Mouse (Mus musculus): ENCODE measurements around the gene 1110032F04Rik. TPM values are rescaled to one million over a fixed set of nuclear protein-coding genes. Genes with fewer than 3 reads are reported as not detected.

The 1110032F04Rik gene
- 0.85 and 0.88 TPM in 2 replicates for polyA plus RNA-seq (2015; fragmentation: Nextera tagmentation; extraction: Ambion mirVana)

DNA sequence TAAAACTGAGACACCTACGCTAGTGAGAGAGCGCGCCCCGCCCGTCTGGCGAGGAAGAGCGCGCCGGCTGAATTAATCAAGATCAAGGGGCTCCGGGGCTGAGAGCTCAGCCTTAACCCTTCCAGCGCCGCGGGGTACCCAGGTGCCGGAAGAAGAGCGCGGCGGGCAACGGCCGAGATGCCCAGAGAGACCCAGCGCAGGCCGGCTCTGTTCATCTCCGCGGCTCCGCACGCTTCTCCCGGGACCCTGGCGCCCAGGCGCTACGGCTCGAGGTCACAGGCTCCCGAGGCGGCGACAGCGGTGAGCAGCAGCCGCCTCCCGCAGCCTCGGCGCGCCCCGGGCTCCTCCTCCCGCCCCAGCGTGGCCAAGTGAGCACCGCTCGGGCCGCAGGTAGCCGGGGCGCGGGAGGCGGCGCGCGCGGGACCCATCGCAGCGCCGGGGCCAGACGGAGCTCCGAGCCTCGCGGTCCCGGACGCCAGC, at the start of gene 1110032F04Rik:
Gene 1110032F04Rik (plus strand): TSS at position 376 of the 480 bp plus-strand sequence.
- H3K27ac ChIP-seq: no peak within 1 kb of the TSS
- peak; percentile 68 for ATAC-seq (ENCODE audit: low read depth)
- H3K27me3 ChIP-seq: peaks cover 49% of the 10 kb centered on the region
- peak; percentile 6 for DNase-seq
- peak within 1 kb of the TSS; percentile 50 for H3K9ac ChIP-seq
- H3K4me2 ChIP-seq: peak within 1 kb of the TSS; percentile 84
- H3K4me3 ChIP-seq (replicated peaks): peak within 1 kb of the TSS; percentile 60
- no peaks in the 10 kb centered on the region for H3K36me3 ChIP-seq
- under 1% methylated on average over 54 of the region's 62 CpGs for WGBS (ENCODE audit: insufficient replicate concordance)
- peaks cover 17% of the 10 kb centered on the region for H3K4me1 ChIP-seq (replicated peaks)
- no peaks in the 10 kb centered on the region for H3K9me3 ChIP-seq (replicated peaks)

DNA sequence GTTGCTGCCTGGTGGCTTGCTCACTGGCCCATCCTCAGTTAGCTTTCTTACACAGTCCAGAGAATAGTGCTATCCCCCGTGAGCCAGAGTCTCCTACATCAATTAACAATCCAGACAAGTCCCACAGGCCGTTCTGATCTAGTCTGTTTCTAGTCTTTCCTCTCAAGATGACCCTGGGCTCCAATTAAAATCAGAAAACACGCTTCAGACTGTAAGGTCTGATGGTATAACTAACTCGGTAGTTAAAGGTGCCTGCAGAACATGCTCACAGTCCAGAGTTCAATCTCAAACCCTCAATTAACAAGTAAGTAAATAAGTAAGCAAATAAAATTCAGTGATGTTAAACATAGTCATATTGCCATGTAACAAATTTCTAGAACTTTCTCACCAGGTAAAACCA, 48.0 kb upstream of the 1110032F04Rik start:
- no peaks in the 10 kb centered on the region for H3K27me3 ChIP-seq
- ATAC-seq (ENCODE audit: low read depth): no peak
- DNase-seq: no peak
- no peaks in the 10 kb centered on the region for H3K9me3 ChIP-seq (replicated peaks)
- H3K4me3 ChIP-seq (replicated peaks): no peak overlapping the region
- H3K9ac ChIP-seq: no peak overlapping the region
- H3K4me2 ChIP-seq: no peak overlapping the region
- no peak overlapping the region for H3K27ac ChIP-seq
- 51% methylated on average over 4 of the region's 4 CpGs for WGBS (ENCODE audit: insufficient replicate concordance)
- H3K36me3 ChIP-seq: no peaks in the 10 kb centered on the region
- H3K4me1 ChIP-seq (replicated peaks): no peaks in the 10 kb centered on the region

DNA sequence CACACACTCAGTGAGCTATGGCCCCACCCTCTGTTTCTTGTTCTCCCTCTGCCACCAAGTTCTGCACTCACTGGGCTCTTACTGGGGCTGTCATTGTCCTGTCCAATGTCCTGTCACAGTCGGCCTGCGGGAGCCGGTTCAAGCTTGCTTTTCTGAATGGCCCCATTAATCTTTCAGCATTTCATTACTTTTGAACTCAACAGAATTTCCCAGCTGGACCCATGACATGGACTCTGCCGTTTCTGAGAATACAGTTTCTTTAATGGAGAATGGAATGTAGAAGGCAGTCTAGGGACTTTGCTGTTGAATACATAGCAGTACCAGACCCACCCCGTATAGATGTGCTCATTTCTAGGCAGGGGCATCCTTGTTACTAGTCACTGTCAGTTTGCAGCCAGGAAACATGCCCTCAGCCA, 47.5 kb upstream of the 1110032F04Rik start:
- H3K4me1 ChIP-seq (replicated peaks): no peaks in the 10 kb centered on the region
- no peak overlapping the region for H3K9ac ChIP-seq
- H3K9me3 ChIP-seq (replicated peaks): no peaks in the 10 kb centered on the region
- no peak for ATAC-seq (ENCODE audit: low read depth)
- no peak overlapping the region for H3K27ac ChIP-seq
- H3K27me3 ChIP-seq: no peaks in the 10 kb centered on the region
- 64% methylated on average over 5 of the region's 5 CpGs for WGBS (ENCODE audit: insufficient replicate concordance)
- no peak overlapping the region for H3K4me2 ChIP-seq
- no peaks in the 10 kb centered on the region for H3K36me3 ChIP-seq
- H3K4me3 ChIP-seq (replicated peaks): no peak overlapping the region
- DNase-seq: no peak

DNA sequence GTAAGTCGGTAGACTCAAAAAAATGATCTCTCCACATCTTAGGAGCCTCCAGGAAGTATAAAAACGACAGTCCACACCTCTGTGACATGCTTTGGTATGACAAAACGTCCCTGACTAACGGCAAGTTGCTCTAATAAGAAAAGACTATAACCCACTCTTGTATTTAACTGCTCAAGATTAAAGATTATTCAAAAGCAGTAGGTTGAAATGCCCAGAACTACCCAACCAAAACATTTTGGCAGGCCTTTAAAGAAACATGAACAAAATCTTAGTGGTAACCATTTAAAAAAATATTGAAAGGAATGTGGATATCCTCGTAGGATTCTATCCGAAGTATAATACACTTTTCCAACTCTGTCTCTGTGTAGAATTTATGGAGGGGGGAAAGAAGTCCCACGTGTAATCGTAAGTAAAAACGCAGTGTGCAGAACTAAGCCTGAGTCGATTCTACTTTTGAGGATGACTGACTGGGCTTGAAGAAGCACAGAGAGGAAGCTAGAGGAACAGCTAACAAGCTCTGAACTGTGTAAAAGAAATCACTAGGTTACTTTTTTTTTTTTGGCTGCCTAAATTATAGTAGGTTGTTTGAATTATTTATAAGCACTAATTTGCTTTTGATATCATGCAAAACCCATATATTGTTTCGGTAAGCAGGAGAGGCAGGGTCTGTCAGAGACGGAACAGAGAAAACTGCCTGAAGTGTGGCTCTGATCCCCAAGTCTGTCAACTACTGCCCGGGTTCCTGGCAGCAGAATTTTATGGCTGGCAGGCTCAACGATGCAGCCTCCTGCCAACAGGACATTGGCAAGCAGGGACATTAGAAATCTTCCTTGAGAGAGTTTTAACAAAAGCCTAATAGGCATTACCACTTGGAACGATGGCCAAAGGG, 45.3 kb upstream of the 1110032F04Rik start:
- DNase-seq (no peak), ATAC-seq (ENCODE audit: low read depth) (no peak)
- no peak overlapping the region for H3K4me2 ChIP-seq
- H3K36me3 ChIP-seq: no peaks in the 10 kb centered on the region
- H3K4me3 ChIP-seq (replicated peaks): no peak overlapping the region
- H3K9me3 ChIP-seq (replicated peaks): no peaks in the 10 kb centered on the region
- WGBS (ENCODE audit: insufficient replicate concordance): 61% methylated on average over 15 of the region's 15 CpGs
- no peak overlapping the region for H3K27ac ChIP-seq
- H3K9ac ChIP-seq: no peak overlapping the region
- no peaks in the 10 kb centered on the region for H3K4me1 ChIP-seq (replicated peaks)
- H3K27me3 ChIP-seq: no peaks in the 10 kb centered on the region

DNA sequence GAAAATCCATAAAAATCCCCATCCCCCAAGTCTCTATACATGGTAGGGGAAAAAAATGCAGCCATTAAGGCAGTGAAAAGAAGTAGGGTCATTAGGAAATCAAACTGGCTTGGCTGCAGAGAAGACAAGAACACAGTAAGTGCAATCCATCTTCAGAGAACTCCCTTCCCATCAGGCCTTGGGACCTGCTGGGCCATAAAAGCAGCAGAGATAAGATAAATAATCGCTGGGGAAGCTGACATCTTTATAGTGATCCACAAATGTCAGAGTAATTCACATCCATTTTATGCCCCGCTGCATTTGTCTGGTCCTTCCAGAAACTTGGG, 44.7 kb upstream of the 1110032F04Rik start:
- Histone ChIP-seq H3K4me3 (replicated peaks) (no peak overlapping the region), H3K4me1 (replicated peaks) (no peaks in the 10 kb centered on the region), H3K9me3 (replicated peaks) (no peaks in the 10 kb centered on the region), H3K9ac (no peak overlapping the region), H3K4me2 (no peak overlapping the region), H3K27me3 (no peaks in the 10 kb centered on the region), H3K36me3 (no peaks in the 10 kb centered on the region), H3K27ac (no peak overlapping the region)
- no peak for ATAC-seq (ENCODE audit: low read depth)
- WGBS (ENCODE audit: insufficient replicate concordance): 43% methylated on average over 2 of the region's 2 CpGs
- no peak for DNase-seq

DNA sequence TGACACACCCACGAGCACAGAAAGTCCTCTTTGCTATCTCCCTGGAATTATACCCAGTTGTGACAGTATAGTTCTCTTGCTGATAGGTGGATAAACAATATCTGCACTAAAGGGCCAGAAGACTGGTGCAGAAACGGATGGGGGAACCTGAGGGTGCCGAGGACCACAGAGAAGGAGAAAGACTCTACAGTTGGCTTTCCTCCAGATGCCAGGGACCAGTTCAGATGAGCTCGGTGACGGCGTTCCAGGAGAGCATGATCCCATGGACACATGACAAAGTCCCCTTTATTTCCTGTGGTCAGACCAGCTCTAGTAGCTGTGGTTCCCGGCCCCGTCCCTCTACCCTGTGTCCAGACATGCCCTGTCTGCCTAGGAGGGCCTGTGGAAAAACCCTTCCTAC, 44.2 kb upstream of the 1110032F04Rik start:
- no peak for DNase-seq
- H3K36me3 ChIP-seq: no peaks in the 10 kb centered on the region
- no peaks in the 10 kb centered on the region for H3K9me3 ChIP-seq (replicated peaks)
- WGBS (ENCODE audit: insufficient replicate concordance): 64% methylated on average over 8 of the region's 8 CpGs
- no peak for ATAC-seq (ENCODE audit: low read depth)
- H3K4me1 ChIP-seq (replicated peaks): no peaks in the 10 kb centered on the region
- no peaks in the 10 kb centered on the region for H3K27me3 ChIP-seq
- no peak overlapping the region for H3K4me3 ChIP-seq (replicated peaks)
- H3K9ac ChIP-seq: no peak overlapping the region
- no peak overlapping the region for H3K4me2 ChIP-seq
- no peak overlapping the region for H3K27ac ChIP-seq

DNA sequence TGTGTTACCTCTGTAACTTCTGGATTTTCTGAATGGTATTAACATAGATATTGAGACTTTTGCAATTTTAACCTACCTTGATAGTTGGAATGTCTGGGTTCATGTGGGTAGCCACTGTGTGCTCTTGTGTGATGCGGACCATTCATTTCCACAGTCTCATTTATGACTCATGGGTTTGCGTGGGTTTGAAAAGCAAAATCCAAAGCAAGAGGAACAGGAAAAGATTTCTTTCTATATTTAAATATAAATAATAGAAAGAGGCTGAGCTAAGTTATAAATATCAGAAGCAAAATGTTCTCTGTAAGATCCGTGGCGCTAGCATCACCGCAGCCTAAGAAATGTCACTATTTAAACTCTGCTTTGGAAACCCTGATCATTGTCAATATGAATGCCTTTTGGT, 41.7 kb upstream of the 1110032F04Rik start:
- no peaks in the 10 kb centered on the region for H3K36me3 ChIP-seq
- H3K27me3 ChIP-seq: no peaks in the 10 kb centered on the region
- no peak overlapping the region for H3K4me3 ChIP-seq (replicated peaks)
- ATAC-seq (ENCODE audit: low read depth): no peak
- no peaks in the 10 kb centered on the region for H3K9me3 ChIP-seq (replicated peaks)
- no peak overlapping the region for H3K9ac ChIP-seq
- no peak overlapping the region for H3K27ac ChIP-seq
- 77% methylated on average over 5 of the region's 5 CpGs for WGBS (ENCODE audit: insufficient replicate concordance)
- DNase-seq: no peak
- H3K4me2 ChIP-seq: no peak overlapping the region
- H3K4me1 ChIP-seq (replicated peaks): no peaks in the 10 kb centered on the region

DNA sequence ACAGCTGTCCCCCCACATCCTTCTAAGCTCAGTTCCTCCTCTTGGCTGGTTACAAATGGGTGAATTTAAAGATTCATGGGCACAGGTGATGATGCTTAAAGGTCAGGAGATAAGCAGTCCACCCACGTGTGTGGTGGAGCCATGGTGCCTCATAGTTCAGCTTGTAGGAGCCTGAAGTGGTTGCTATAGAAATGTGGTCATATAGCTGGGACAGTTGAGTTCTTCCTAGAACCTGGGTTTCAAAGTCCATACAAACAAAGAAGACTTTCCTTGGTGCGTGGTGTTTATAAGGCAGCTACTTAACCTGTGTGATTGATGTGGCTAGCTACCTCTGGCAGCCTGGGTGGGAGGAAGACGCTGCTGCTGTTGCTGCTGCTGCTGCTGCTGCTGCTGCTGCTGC, 39.4 kb upstream of the 1110032F04Rik start:
- WGBS (ENCODE audit: insufficient replicate concordance): 59% methylated on average over 3 of the region's 3 CpGs
- Histone ChIP-seq H3K36me3 (no peaks in the 10 kb centered on the region), H3K4me3 (replicated peaks) (no peak overlapping the region), H3K9me3 (replicated peaks) (no peaks in the 10 kb centered on the region), H3K27ac (no peak overlapping the region), H3K4me1 (replicated peaks) (no peaks in the 10 kb centered on the region), H3K27me3 (no peaks in the 10 kb centered on the region), H3K4me2 (no peak overlapping the region), H3K9ac (no peak overlapping the region)
- DNase-seq (no peak), ATAC-seq (ENCODE audit: low read depth) (no peak)

DNA sequence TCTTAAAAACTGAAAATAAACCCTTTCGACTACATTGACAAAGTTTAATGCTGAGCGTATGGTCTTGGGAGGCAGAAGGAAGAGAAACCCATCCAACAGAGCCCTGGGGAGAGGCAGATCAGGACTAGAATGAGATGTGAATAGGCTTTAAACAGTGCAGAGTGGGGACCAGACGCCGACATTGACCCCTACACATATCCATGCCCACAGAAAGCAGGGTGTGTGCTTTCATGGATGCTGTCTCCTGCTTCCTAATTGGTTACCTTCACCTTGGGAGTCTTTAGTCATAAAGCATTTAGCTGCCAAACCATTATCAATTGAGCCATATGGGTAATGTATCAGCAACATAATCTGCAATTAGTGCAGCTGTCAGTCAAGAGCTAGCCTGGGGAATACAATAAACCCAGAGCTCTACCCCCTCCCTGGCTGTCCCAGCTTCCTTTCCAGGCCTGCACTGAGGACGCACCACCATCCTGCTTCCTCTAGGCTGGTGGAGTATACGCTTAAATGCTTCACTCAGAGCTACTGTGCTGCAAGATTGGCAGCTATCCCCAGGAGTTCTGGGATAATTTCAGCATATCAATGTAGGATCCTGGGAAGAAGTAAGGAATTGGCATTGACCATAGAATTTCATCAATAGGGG, 32.4 kb upstream of the 1110032F04Rik start:
- no peaks in the 10 kb centered on the region for H3K27me3 ChIP-seq
- no peaks in the 10 kb centered on the region for H3K4me1 ChIP-seq (replicated peaks)
- no peak for DNase-seq
- H3K27ac ChIP-seq: no peak overlapping the region
- H3K9me3 ChIP-seq (replicated peaks): no peaks in the 10 kb centered on the region
- no peaks in the 10 kb centered on the region for H3K36me3 ChIP-seq
- 66% methylated on average over 6 of the region's 6 CpGs for WGBS (ENCODE audit: insufficient replicate concordance)
- no peak overlapping the region for H3K4me2 ChIP-seq
- ATAC-seq (ENCODE audit: low read depth): no peak
- no peak overlapping the region for H3K9ac ChIP-seq
- H3K4me3 ChIP-seq (replicated peaks): no peak overlapping the region

DNA sequence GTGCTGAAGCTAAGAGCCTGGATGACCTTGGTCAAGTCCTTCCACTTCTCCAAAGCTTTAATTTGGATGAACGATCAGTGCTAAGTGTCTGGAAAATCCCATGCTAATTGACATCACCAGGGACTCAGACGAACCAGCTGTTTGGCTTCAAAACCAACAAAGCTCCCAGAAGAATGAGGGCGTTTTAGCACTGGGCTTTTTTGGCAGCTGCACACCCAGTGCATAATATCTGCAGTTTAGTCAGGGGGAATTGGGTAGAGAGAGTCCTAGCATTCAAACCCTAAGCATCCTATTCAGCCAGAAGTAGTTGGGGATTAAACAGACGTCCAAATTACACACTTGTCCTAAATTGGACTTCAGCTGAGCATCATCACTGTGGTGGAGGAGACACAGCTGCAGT, 29.2 kb upstream of the 1110032F04Rik start:
- no peaks in the 10 kb centered on the region for H3K27me3 ChIP-seq
- H3K4me1 ChIP-seq (replicated peaks): no peaks in the 10 kb centered on the region
- no peaks in the 10 kb centered on the region for H3K9me3 ChIP-seq (replicated peaks)
- DNase-seq: no peak
- ATAC-seq (ENCODE audit: low read depth): no peak
- no peak overlapping the region for H3K27ac ChIP-seq
- no peak overlapping the region for H3K9ac ChIP-seq
- WGBS (ENCODE audit: insufficient replicate concordance): 56% methylated on average over 4 of the region's 4 CpGs
- H3K36me3 ChIP-seq: no peaks in the 10 kb centered on the region
- no peak overlapping the region for H3K4me2 ChIP-seq
- no peak overlapping the region for H3K4me3 ChIP-seq (replicated peaks)

DNA sequence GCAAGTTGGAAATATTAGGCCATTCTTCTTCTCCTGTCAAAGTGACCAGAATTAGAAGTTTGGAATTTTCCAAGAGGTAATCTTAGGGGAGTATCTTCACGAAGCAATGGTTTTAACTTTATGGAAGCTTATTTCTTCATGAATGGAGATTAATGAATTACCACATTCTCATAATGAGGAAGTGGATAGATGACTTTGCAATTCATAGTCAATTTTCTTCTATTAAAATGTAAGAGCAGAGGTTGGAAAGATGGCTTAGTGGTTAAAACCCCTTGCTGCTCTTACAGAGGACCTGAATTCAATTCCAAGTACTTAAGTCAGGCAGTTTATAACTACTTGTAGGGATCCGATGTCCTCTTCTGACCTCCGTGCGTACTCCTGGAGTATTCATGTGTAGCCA, 25.4 kb upstream of the 1110032F04Rik start:
- 79% methylated on average over 4 of the region's 4 CpGs for WGBS (ENCODE audit: insufficient replicate concordance)
- no peak overlapping the region for H3K4me3 ChIP-seq (replicated peaks)
- H3K9me3 ChIP-seq (replicated peaks): no peaks in the 10 kb centered on the region
- DNase-seq (no peak), ATAC-seq (ENCODE audit: low read depth) (no peak)
- no peaks in the 10 kb centered on the region for H3K27me3 ChIP-seq
- no peak overlapping the region for H3K4me2 ChIP-seq
- H3K4me1 ChIP-seq (replicated peaks): no peaks in the 10 kb centered on the region
- H3K27ac ChIP-seq: no peak overlapping the region
- H3K36me3 ChIP-seq: no peaks in the 10 kb centered on the region
- no peak overlapping the region for H3K9ac ChIP-seq

DNA sequence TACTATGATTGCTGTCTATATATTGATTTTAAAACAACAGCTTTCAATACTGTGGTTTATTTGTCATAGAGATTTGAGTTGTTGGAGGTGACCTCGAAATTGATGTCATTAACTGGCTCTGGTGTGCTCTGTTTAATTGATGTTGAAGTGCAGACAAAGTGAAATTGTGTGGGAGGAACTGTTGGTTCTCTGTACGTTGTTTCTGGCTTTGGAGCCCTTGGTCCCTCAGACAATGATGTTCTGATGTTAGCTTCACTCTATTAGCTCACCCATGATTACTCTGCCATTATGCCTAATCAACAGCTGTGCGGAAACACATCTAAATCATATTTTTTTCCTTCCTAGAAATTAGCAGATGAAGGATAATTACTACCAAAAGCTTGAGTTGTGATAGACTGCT, 21.1 kb upstream of the 1110032F04Rik start:
- 43% methylated on average over 3 of the region's 3 CpGs for WGBS (ENCODE audit: insufficient replicate concordance)
- no peak overlapping the region for H3K4me3 ChIP-seq (replicated peaks)
- H3K4me2 ChIP-seq: no peak overlapping the region
- H3K9me3 ChIP-seq (replicated peaks): no peaks in the 10 kb centered on the region
- H3K27me3 ChIP-seq: no peaks in the 10 kb centered on the region
- no peaks in the 10 kb centered on the region for H3K4me1 ChIP-seq (replicated peaks)
- no peak overlapping the region for H3K9ac ChIP-seq
- H3K27ac ChIP-seq: no peak overlapping the region
- H3K36me3 ChIP-seq: no peaks in the 10 kb centered on the region
- DNase-seq: no peak
- no peak for ATAC-seq (ENCODE audit: low read depth)
